Mouse (Mus musculus) heart, postnatal 36 days (tissue): ENCODE results near the gene Psg19. TPM values are rescaled to one million over a fixed set of nuclear protein-coding genes. Genes with fewer than 3 reads are reported as not detected.
"Not testable (repeated sequence)": the region's sequence is repeated elsewhere in the genome, so short reads cannot be mapped to it uniquely, and the experiment has no call there.

Experiments used
- DNase-seq, 2 experiments: peaks; one replicate each; pipeline ENCODE4 v3.0.0; 2021 to 2022
- intact Hi-C: fragments of 180-260 bp; cut with DNase I; formaldehyde crosslinking; loops from one replicate; pipeline ENCODE4 v1.15.1; 2025
- total RNA-seq, 2 experiments: library from RNA; stranded (reverse); gene quantifications; 2 replicates each; pipeline ENCODE4 v1.2.3; 2021

The Psg19 gene
- total RNA-seq, 2 experiments from 2014 or later = not detected

GRCm38 (mm10) chr7:18748994-18749895 is 49.1 kb downstream of the Psg19 start:
- no peak for DNase-seq
- intact Hi-C loops = loop anchor here (1.0 to 5.0 kb wide), 2 partner anchors 33 to 124 kb away; no protein-coding TSS in a partner anchor

GRCm38 (mm10) chr7:18747420-18747819 is 50.9 kb downstream of the Psg19 start:
- not testable (repeated sequence) for DNase-seq
- intact Hi-C loops = loop anchor here (5.0 kb wide), 1 partner anchor 35 kb away; no protein-coding TSS in a partner anchor

GRCm38 (mm10) chr7:18746189-18746860 is 52.0 kb downstream of the Psg19 start:
- intact Hi-C loops = loop anchor here (5.0 kb wide), 1 partner anchor 36 kb away; no protein-coding TSS in a partner anchor
- peak in 1 of 2 experiments; percentile 17 for DNase-seq

Other genes starting within 250 kb of the Psg19 start
- gene Psg27, start 231.2 kb downstream of the Psg19 start, total RNA-seq = not detected
- not detected for gene Psg23, start 182.0 kb downstream of the Psg19 start, total RNA-seq
- gene Psg21, start 141.8 kb downstream of the Psg19 start, total RNA-seq = not detected
- gene Psg20, start 112.3 kb downstream of the Psg19 start, total RNA-seq = not detected
- gene Psg22, start 80.4 kb downstream of the Psg19 start, total RNA-seq = not detected
- gene Psg17, start 23.1 kb upstream of the Psg19 start, total RNA-seq = not detected
- gene Mill2, start 41.4 kb upstream of the Psg19 start, total RNA-seq = 1 to 10 TPM; 5.8 to 6.3 TPM
- 1 to 10 TPM; 1.4 to 1.6 TPM for gene Pglyrp1, start 72.8 kb upstream of the Psg19 start, total RNA-seq
- gene Ccdc61, start 111.9 kb upstream of the Psg19 start, total RNA-seq = 10 to 100 TPM in 1 of 2 experiments, 1 to 10 TPM in 1; 7.7 to 11.0 TPM
- gene Nova2, start 127.4 kb upstream of the Psg19 start, total RNA-seq = 1 to 10 TPM; 4.8 to 7.7 TPM
- gene Nanos2, start 188.9 kb upstream of the Psg19 start, total RNA-seq = not detected
- gene Mypop, start 192.7 kb upstream of the Psg19 start, total RNA-seq = 1 to 10 TPM; 3.4 to 4.3 TPM
- gene Irf2bp1, start 205.5 kb upstream of the Psg19 start, total RNA-seq = 10 to 100 TPM; 19.6 to 23.0 TPM
- gene Foxa3, start 225.0 kb upstream of the Psg19 start, total RNA-seq = not detected
- 10 to 100 TPM; 85.2 to 86.8 TPM for gene Sympk, start 225.9 kb upstream of the Psg19 start, total RNA-seq